Mouse (Mus musculus): ENCODE results near the gene Itga11. TPM values are rescaled to one million over a fixed set of nuclear protein-coding genes. Genes with fewer than 3 reads are reported as not detected.

Itga11 gene
- total and polyA plus RNA-seq, 3 experiments, result 0.04 to 0.31 (median 0.04) TPM

GRCm38 (mm10) chr9:62829877-62830276 is 152.3 kb downstream of the Itga11 start:
- H3K27ac ChIP-seq (ENCODE audit: insufficient read depth, low read depth), result no peak overlapping the region
- H3K9ac ChIP-seq (ENCODE audit: insufficient read depth, low read depth), result no peak overlapping the region
- H3K4me3 ChIP-seq (replicated peaks in 1 of 3; ENCODE audit: low read depth in 2 of 3, low read length in 2 of 3, poor library complexity in 1 of 3), result no peak overlapping the region
- H3K36me3 ChIP-seq (replicated peaks in 1 of 2; ENCODE audit: control insufficient read depth in 1 of 2, insufficient read depth in 1 of 2, low read length in 1 of 2), result no peaks in the 10 kb centered on the region
- TF ChIP-seq MEF2A (IDR thresholded peaks at IDR 0.05; ENCODE audit: borderline replicate concordance, low read depth, low read length), result no peak
- no peak for TF ChIP-seq ZMIZ1 (IDR thresholded peaks at IDR 0.05; ENCODE audit: low read depth, low read length)
- no peak for TF ChIP-seq MAX (IDR thresholded peaks at IDR 0.05; ENCODE audit: low read length)
- TF ChIP-seq USF1 (IDR thresholded peaks at IDR 0.05; ENCODE audit: low read depth, low read length), result no peak
- in situ Hi-C loops (cut with MboI; ENCODE audit: low pct_ligation_motif_present, low pct_unique_long_range_greater_than_20kb, low sequenced_read_pairs) (no loop called here), dilution Hi-C loops (cut with MboI; ENCODE audit: extremely low pct_ligation_motif_present, extremely low pct_unique_long_range_greater_than_20kb, low sequenced_read_pairs) (no loop called here)
- DNase-seq (ENCODE audit: extremely low read depth), result no peak
- H3K27me3 ChIP-seq (replicated peaks), result no peaks in the 10 kb centered on the region
- H3K4me1 ChIP-seq (ENCODE audit: control insufficient read depth in 1 of 2, insufficient read depth in 2 of 2), result peaks cover 2 to 17% of the 10 kb centered on the region in 2 experiments; a peak in 2 of 4 replicates
- no peaks in the 10 kb centered on the region for H3K79me2 ChIP-seq (replicated peaks; ENCODE audit: control insufficient read depth, extremely low read depth, insufficient read depth, poor library complexity, severe bottlenecking)
- no peaks in the 10 kb centered on the region for H3K9me3 ChIP-seq (replicated peaks; ENCODE audit: low read length)
- no peak overlapping the region for H3K4me2 ChIP-seq (ENCODE audit: insufficient read depth, low read depth, poor library complexity, severe bottlenecking)

Other genes with a start within 250 kb of the Itga11 start
- gene Coro2b, start 140.8 kb upstream of the Itga11 start, total RNA-seq (2012; rRNA removed), result 0.76 and 0.85 TPM in 2 replicates
- 0.42 and 0.77 TPM in 2 replicates for gene Coro2b, start 140.8 kb upstream of the Itga11 start, total RNA-seq (2014; rRNA removed)
- 3.1 and 3.2 TPM in 2 replicates for gene Coro2b, start 140.8 kb upstream of the Itga11 start, polyA plus RNA-seq (2012; ENCODE audit: insufficient read length, low read depth)
- gene Fem1b, start 134.1 kb downstream of the Itga11 start, total RNA-seq (2012; rRNA removed), result 34.6 and 35.6 TPM in 2 replicates
- gene Fem1b, start 134.1 kb downstream of the Itga11 start, total RNA-seq (2014; rRNA removed), result 30.0 and 30.1 TPM in 2 replicates
- 26.6 and 26.8 TPM in 2 replicates for gene Fem1b, start 134.1 kb downstream of the Itga11 start, polyA plus RNA-seq (2012; ENCODE audit: insufficient read length, low read depth)
- 22.6 and 25.3 TPM in 2 replicates for gene Cln6, start 161.0 kb downstream of the Itga11 start, total RNA-seq (2012; rRNA removed)
- 16.2 and 17.8 TPM in 2 replicates for gene Cln6, start 161.0 kb downstream of the Itga11 start, total RNA-seq (2014; rRNA removed)
- gene Cln6, start 161.0 kb downstream of the Itga11 start, polyA plus RNA-seq (2012; ENCODE audit: insufficient read length, low read depth), result 29.4 and 35.1 TPM in 2 replicates
- not detected in 2 replicates for gene Calml4, start 180.3 kb downstream of the Itga11 start, total RNA-seq (2012; rRNA removed)
- gene Calml4, start 180.3 kb downstream of the Itga11 start, total RNA-seq (2014; rRNA removed), result not detected in 2 replicates
- not detected in 2 replicates for gene Calml4, start 180.3 kb downstream of the Itga11 start, polyA plus RNA-seq (2012; ENCODE audit: insufficient read length, low read depth)

All from CH12.LX (cell line).